Mouse (Mus musculus) hindbrain, postnatal 0 days (tissue): ENCODE measurements around the gene Smad9. TPM values are rescaled to one million over a fixed set of nuclear protein-coding genes. Genes with fewer than 3 reads are reported as not detected.
A peak's percentile ranks its signal among the peaks of the same experiment; 100 is the strongest.

Experiments used
- ATAC-seq: fragments of 200-750 bp; cut with Nextera tagmentation; 2 replicates; pipeline ENCODE4 v1.8.0; 2017; ENCODE audit warnings: mild to moderate bottlenecking, moderate TSS enrichment, moderate library complexity
- DNase-seq: peaks from one replicate; pipeline ENCODE4 v3.0.0-alpha.2; 2015; ENCODE audit warnings: low spot score
- H3K27ac ChIP-seq: fragments of 300-500 bp; sonication (generic); 2 replicates; pipeline ENCODE4 v1.5.1; 2014; ENCODE audit warnings: mild to moderate bottlenecking
- H3K27me3 ChIP-seq: fragments of 300-500 bp; sonication (generic); 2 replicates; pipeline ENCODE4 v1.6.1; 2014; ENCODE audit warnings: low read length, mixed read lengths; ENCODE audit not compliant: insufficient read depth
- H3K36me3 ChIP-seq: fragments of 300-500 bp; sonication (generic); 2 replicates; pipeline ENCODE4 v1.6.1; 2014; ENCODE audit warnings: low read length, mixed read lengths; ENCODE audit not compliant: insufficient read depth
- H3K4me1 ChIP-seq: fragments of 300-500 bp; sonication (generic); 2 replicates; pipeline ENCODE4 v1.6.1; 2014; ENCODE audit warnings: antibody characterized with exemption, low read length, mixed read lengths; ENCODE audit not compliant: insufficient read depth
- H3K4me2 ChIP-seq: fragments of 300-500 bp; sonication (generic); 2 replicates; pipeline ENCODE4 v1.6.1; 2014; ENCODE audit warnings: low read depth, mild to moderate bottlenecking, low read length, moderate library complexity, mixed read lengths
- H3K4me3 ChIP-seq: fragments of 300-500 bp; sonication (generic); 2 replicates; pipeline ENCODE4 v1.5.1; 2014; ENCODE audit warnings: low read length
- H3K9ac ChIP-seq: fragments of 300-500 bp; sonication (generic); replicated peaks from 2 replicates; pipeline ENCODE4 v1.6.1; 2014; ENCODE audit warnings: mild to moderate bottlenecking, low read length, moderate library complexity, mixed read lengths
- H3K9me3 ChIP-seq: fragments of 300-500 bp; sonication (generic); 2 replicates; pipeline ENCODE4 v1.6.1; 2016; ENCODE audit warnings: low read length, mixed read lengths
- CTCF ChIP-seq: IDR thresholded peaks from 2 replicates; pipeline ENCODE4 v1.5.1; 2016; ENCODE audit warnings: antibody characterized with exemption, control low read depth, low read depth
- WGBS: fragments of 180-500 bp; shearing (Covaris S2); extraction: QIAGEN DNeasy Blood & Tissue Kit; methylation state at CpG from one replicate; pipeline ENCODE4 v1.1.7; 2014; 5-methylcytosine and 5-hydroxymethylcytosine counted together
- polyA plus RNA-seq: library from polyadenylated mRNA; unstranded; fragments of >200 nt; fragmentation: Nextera tagmentation; extraction: Ambion mirVana; gene quantifications from 2 replicates; pipeline ENCODE4 v1.2.1, GENCODE M21; 2015
- total RNA-seq: library from RNA; depleted of rRNA; stranded (reverse); fragments of >200 nt; gene quantifications from 2 replicates; pipeline ENCODE4 v1.2.3, GENCODE M21; 2014

Smad9 gene
- total and polyA plus RNA-seq, 2 experiments from 2014 or later: 1.1 to 6.7 TPM

DNA sequence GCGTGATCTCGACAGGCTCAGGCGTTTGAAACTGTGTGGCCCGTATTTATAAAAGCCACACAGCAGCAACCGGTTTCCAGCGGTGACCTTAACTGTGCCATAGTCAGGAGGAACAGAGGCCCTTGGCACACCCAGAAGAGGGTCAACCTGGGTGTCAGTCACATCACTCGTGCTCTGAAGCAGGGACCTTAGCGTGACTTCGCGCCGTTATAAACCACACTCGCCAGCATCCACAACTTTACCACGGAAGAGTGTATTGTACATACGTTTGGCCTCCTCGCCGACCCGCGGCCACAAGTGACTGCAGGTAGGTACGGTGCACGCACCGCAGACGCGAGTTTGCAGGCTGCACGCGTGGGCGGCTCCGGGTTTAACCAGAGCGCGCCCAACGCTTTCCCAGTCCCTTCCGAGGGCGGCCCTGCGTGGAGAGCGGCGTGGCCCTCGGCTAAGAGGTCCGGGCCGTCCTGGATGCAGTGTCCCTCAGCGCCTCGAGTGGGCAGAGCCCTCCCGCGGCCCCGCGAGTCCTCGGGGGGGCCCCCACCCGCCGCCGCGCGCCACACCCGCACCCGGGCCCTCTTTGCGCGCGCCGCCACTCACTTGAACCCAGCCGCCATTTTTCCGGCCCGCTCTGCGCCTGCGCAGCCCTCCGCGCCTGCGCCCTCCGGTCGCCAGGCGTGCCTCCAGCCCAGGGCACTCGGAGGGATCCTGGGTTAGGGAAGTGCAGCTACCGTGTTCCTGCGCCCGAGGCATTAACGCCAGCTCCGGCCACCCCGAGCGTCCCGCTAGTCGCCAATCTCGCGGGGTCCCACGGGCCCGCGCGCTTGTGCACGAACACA is 20.8 kb upstream of the Smad9 start:
- DNase-seq (peak; percentile 94), ATAC-seq (peak; percentile 95)
- H3K9me3 ChIP-seq: no peaks in the 10 kb centered on the region
- peaks cover 34% of the 10 kb centered on the region for H3K36me3 ChIP-seq
- H3K27ac ChIP-seq: peak overlapping the region; percentile 99
- under 1% methylated on average over 83 of the region's 84 CpGs for WGBS
- no peaks in the 10 kb centered on the region for H3K27me3 ChIP-seq
- H3K9ac ChIP-seq: peak overlapping the region; percentile 96
- H3K4me3 ChIP-seq: peak overlapping the region; percentile 90
- H3K4me2 ChIP-seq: peak overlapping the region; percentile 93
- peaks cover 4% of the 10 kb centered on the region; the same call in 1 of the 2 replicates for H3K4me1 ChIP-seq
- TF ChIP-seq CTCF: no peak

DNA sequence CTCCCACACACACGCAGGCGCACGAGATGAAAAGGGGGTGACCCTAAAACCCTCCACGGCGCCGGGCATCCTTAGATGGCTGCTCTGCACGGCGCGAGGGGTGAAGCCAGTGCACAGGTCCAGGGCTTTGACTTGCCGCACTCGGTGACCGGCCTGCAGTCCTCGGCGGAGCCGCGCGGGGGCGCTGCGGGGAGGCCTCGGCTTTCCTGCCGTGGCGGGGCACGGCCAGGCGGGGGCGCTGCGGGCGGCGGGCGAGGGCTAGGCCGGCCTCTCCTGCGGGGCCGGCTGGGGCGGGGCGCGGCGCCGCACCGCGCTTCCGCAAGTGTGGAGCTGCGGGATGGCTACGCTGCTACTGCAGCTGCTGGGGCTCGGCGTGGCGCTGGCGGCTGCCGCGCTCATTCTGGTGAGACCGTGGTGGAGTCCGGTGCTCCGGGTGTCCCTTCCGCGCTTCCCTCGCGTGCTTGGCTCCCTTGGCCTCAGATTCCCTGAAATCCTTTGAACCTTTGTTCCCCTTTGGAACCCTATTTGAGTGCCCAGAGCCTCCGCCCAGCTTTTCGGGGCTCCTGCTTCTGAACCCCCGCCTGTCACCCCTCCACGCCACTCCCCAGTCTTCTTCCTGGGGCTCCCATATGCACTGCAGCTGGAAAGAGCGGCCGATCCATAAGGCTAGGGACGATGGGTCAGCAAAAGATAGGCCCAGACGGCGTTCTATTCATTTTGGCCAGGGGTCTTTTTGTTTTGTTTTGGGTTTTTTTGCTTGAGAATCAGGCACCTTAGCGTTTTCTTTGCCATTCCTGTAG is 19.9 kb upstream of the Smad9 start, which contains the start of the genes Exosc8 and Alg5:
Gene Exosc8, minus strand, starts transcription at position 147 of the 800 bp plus-strand sequence.
Gene Alg5, plus strand, starts transcription at position 293 of the 800 bp plus-strand sequence.
- H3K4me2 ChIP-seq: peak within 1 kb of the TSS; percentile 93
- peaks cover 4% of the 10 kb centered on the region; the same call in 1 of the 2 replicates for H3K4me1 ChIP-seq
- WGBS: under 1% methylated on average over 51 of the region's 65 CpGs
- DNase-seq (peak; percentile 90), ATAC-seq (peak; percentile 93)
- H3K27ac ChIP-seq: peak within 1 kb of the TSS; percentile 99
- no peaks in the 10 kb centered on the region for H3K9me3 ChIP-seq
- peaks cover 29% of the 10 kb centered on the region for H3K36me3 ChIP-seq
- peak within 1 kb of the TSS; percentile 90 for H3K4me3 ChIP-seq
- H3K9ac ChIP-seq: peak within 1 kb of the TSS; percentile 96
- peak; percentile 74 for TF ChIP-seq CTCF
- H3K27me3 ChIP-seq: no peaks in the 10 kb centered on the region

DNA sequence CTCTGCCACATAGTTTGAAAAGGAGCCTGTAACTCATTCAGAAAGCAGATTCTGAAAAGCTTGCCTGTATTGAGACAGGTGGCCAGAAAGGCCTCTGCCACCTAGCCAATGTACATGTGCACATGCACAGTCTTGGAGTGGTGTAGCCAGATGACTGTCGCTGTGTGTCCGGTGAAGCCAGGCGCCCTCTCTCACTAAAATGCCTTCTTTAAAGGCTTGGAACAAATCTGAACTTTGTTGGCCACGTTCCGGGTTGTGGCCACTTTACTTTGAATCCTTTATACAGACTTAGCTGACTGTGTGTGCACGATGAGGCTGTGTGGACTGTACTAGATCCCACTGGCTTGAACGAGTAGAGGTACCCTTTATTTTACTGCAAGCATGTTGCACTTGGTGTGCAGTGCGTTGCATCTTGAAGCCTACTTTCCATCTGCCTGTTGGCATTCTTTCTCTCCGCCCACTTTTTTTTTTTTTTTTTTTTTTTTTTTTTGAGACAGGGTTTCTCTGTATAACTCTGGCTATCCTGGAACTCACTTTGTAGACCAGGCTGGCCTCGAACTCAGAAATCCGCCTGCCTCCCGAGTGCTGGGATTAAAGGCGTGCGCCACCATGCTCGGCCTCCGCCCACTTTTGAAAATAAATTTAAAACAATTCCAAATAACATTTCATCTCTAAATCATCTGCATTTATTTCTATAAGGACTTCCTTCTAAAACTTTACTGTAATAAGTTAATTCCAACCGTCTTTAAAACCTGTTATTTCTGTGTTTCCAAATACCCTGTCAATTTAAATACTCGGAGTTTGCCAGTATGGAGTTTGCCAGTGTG is 19.1 kb upstream of the Smad9 start:
- Histone ChIP-seq H3K9ac (peak overlapping the region; percentile 96), H3K4me2 (peak overlapping the region; percentile 93), H3K27ac (peak overlapping the region; percentile 99), H3K4me3 (peak overlapping the region; percentile 90), H3K9me3 (no peaks in the 10 kb centered on the region), H3K27me3 (no peaks in the 10 kb centered on the region), H3K36me3 (peaks cover 30% of the 10 kb centered on the region), H3K4me1 (peaks cover 4% of the 10 kb centered on the region; the same call in 1 of the 2 replicates)
- DNase-seq (peak; percentile 50), ATAC-seq (no peak)
- no peak for TF ChIP-seq CTCF
- WGBS: 52% methylated on average over 18 of the region's 18 CpGs

DNA sequence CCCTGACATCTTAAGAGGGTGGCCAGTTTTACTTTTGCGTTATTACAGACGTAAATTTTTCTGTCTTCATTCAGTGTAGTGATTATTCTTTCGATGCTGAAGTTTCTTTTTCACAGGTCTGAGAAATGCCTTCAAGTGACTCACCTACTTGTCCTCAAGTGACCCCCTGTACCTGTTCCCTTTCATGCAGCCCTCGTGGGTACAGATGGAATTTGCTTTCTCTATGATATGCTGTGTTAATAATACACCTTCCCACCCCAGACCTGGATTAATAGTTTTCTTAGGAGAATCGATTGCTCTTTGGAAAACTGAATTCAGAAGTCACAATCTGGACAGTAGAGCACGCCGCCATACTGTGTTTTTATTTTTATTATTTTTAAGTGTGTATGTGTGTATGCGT is 18.1 kb upstream of the Smad9 start:
- TF ChIP-seq CTCF: no peak
- no peaks in the 10 kb centered on the region for H3K27me3 ChIP-seq
- no peak overlapping the region for H3K9ac ChIP-seq
- no peaks in the 10 kb centered on the region for H3K9me3 ChIP-seq
- ATAC-seq (no peak), DNase-seq (no peak)
- no peak overlapping the region for H3K27ac ChIP-seq
- H3K4me2 ChIP-seq: no peak overlapping the region
- H3K4me1 ChIP-seq: peaks cover 4% of the 10 kb centered on the region; the same call in 1 of the 2 replicates
- H3K4me3 ChIP-seq: no peak overlapping the region
- peaks cover 30% of the 10 kb centered on the region for H3K36me3 ChIP-seq
- 95% methylated on average over 8 of the region's 8 CpGs for WGBS

DNA sequence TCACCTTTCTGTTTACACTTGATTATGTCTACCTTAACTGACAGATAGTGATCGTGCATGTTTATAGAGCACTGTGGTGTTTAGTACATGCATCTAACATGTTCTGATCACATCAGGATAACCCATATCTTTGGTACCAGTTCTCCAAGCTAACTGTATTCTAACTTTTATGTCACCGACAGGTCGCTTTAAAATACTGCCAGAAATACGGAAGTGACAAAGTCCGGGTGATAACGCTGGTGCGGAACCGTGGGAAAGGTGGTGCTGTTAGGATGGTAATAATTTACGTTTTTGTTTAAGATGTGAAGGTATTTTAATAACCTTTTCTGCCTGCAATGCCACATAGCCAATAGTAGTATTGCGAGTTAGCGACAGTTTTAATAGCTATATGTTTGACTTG is 13.4 kb upstream of the Smad9 start:
- WGBS: 98% methylated on average over 11 of the region's 11 CpGs

DNA sequence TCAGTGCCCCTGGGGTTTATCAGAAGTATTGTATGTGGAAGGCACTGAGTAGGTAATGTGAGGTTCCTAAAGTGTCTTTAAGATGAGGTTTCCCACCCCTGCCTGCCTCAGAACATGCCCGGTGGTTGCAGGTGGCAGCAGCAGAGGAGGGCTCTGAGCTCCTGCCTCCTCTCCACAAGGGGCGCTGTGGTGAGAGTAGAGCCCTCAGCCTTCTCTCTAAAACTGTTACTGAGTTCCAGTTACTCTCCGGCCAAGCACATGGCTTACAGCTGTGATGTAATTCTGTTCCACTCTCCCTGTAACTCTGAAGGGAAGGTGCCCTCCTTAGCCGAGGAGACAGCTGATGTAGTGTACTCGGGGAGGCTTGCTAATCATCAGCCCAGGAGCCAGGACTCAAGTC is 9.6 kb upstream of the Smad9 start:
- Histone ChIP-seq H3K4me1 (no peaks in the 10 kb centered on the region), H3K4me3 (no peak overlapping the region), H3K36me3 (peaks cover 87% of the 10 kb centered on the region), H3K9ac (no peak overlapping the region), H3K27me3 (no peaks in the 10 kb centered on the region), H3K4me2 (no peak overlapping the region), H3K27ac (no peak overlapping the region), H3K9me3 (no peaks in the 10 kb centered on the region)
- WGBS: 58% methylated on average over 5 of the region's 5 CpGs
- ATAC-seq: peak; percentile 80
- TF ChIP-seq CTCF: peak; percentile 71
- peak; percentile 60 for DNase-seq

More for the DNA sequence above, 13.4 kb upstream of the Smad9 start:
- DNase-seq (no peak), ATAC-seq (no peak)
- Histone ChIP-seq H3K9ac (no peak overlapping the region), H3K4me1 (no peaks in the 10 kb centered on the region), H3K4me3 (no peak overlapping the region), H3K27ac (no peak overlapping the region), H3K9me3 (no peaks in the 10 kb centered on the region), H3K4me2 (no peak overlapping the region), H3K27me3 (no peaks in the 10 kb centered on the region), H3K36me3 (peaks cover 65% of the 10 kb centered on the region)
- no peak for TF ChIP-seq CTCF
